Mouse (Mus musculus): ENCODE data around the gene Zbtb41. TPM values are rescaled to one million over a fixed set of nuclear protein-coding genes. Genes with fewer than 3 reads are reported as not detected.

Gene Zbtb41
- polyA plus RNA-seq, 1 experiment from 2014 or later: 20.9 TPM

DNA sequence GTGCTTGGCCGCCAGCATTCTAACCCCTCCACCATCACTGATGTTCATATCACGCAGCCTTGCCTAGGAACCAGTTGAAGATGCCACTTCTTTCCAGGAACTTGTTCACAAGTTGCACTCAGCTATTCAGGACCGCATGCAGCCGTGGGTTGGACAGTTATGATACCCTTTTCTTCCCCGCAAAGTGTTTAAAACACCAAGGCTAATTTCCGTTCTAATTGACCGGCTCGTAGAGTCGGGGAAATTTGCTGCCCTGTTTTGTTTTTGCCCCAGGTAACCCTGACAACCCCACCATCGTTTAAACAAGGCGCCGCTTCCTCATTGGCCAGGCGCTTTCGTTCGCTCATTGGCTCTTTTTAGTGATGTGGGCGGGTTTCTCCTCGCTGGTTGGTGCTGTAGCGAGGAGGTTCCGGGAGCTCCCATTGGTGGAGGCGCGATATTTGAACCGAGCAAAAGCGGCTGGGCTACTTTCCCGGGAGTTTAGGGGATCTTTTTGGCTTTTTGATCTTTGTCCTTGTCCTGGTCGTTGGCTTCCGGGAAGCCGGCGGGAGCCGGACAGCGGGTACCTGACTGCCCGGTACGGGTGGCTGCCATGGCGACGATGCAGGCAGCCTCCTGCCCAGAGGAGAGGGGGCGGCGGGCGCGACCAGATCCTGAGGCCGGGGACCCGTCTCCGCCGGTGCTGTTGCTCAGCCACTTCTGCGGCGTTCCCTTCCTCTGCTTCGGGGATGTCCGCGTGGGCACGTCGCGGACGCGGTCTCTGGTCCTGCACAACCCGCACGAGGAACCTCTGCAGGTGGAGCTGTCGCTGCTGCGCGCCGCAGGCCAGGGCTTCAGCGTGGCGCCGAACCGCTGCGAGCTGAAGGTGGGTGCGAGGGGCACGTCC is 32.5 kb downstream of the Zbtb41 start, which contains the start of gene Aspm:
TSS of gene Aspm (plus strand) at position 433 of the 886 bp plus-strand sequence.
- peak; percentile 100 for ATAC-seq
- H3K4me3 ChIP-seq (ENCODE audit: low read depth, low read length): peak within 1 kb of the TSS; percentile 82
- no peaks in the 10 kb centered on the region for H3K36me3 ChIP-seq (ENCODE audit: control insufficient read depth, insufficient read depth, low read length)
- no peaks in the 10 kb centered on the region for H3K9me3 ChIP-seq (replicated peaks; ENCODE audit: control insufficient read depth, low read length, poor library complexity, severe bottlenecking)
- no peaks in the 10 kb centered on the region for H3K27me3 ChIP-seq (ENCODE audit: control insufficient read depth, insufficient read depth, low read depth, low read length)
- H3K27ac ChIP-seq (ENCODE audit: low read length): no peak within 1 kb of the TSS
- peak within 1 kb of the TSS; percentile 100 for H3K4me2 ChIP-seq (ENCODE audit: low read length)
- under 1% methylated on average over 61 of the region's 65 CpGs for WGBS
- peaks cover 10% of the 10 kb centered on the region for H3K4me1 ChIP-seq (ENCODE audit: control insufficient read depth, insufficient read depth, low read length)
- peak within 1 kb of the TSS; percentile 58; the same call in 1 of the 2 replicates for H3K9ac ChIP-seq (ENCODE audit: low read depth, low read length)

DNA sequence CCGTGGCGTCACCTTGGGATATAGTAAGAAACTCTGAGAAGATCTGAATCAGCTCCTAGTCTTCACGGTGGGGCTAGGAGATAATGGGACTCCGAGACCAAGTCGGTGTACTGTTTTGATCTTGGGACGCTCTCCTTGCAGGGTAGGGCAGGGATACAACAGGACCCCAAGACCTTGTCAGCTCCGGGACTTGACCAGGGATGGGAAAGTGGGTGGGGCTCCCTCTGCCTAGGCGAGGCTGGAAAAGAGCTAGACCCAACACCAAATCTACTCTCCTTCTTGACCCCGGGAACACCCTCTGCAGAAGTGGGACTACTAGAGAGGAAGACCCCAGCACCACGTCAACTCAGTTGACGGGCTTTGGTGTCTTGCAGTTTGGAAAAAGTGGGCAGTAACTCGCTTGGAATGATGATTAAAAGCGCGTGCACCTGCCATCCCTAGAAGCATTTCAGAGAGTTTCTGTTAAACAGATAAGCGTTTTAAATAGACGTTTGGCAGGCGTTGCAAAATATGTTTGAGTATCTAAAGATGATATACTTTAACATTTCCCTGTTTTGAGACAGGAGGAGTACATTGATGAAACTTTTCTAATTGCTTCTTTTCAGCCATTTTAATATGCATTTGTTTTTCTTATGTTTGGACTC is 33.3 kb downstream of the Zbtb41 start:
- no peaks in the 10 kb centered on the region for H3K36me3 ChIP-seq (ENCODE audit: control insufficient read depth, insufficient read depth, low read length)
- peak overlapping the region; percentile 58; the same call in 1 of the 2 replicates for H3K9ac ChIP-seq (ENCODE audit: low read depth, low read length)
- peak overlapping the region; percentile 82 for H3K4me3 ChIP-seq (ENCODE audit: low read depth, low read length)
- ATAC-seq: peak; percentile 56
- H3K4me2 ChIP-seq (ENCODE audit: low read length): peak overlapping the region; percentile 100
- no peak overlapping the region for H3K27ac ChIP-seq (ENCODE audit: low read length)
- H3K9me3 ChIP-seq (replicated peaks; ENCODE audit: control insufficient read depth, low read length, poor library complexity, severe bottlenecking): no peaks in the 10 kb centered on the region
- H3K4me1 ChIP-seq (ENCODE audit: control insufficient read depth, insufficient read depth, low read length): peaks cover 10% of the 10 kb centered on the region
- H3K27me3 ChIP-seq (ENCODE audit: control insufficient read depth, insufficient read depth, low read depth, low read length): no peaks in the 10 kb centered on the region
- WGBS: 3% methylated on average over 17 of the region's 17 CpGs

DNA sequence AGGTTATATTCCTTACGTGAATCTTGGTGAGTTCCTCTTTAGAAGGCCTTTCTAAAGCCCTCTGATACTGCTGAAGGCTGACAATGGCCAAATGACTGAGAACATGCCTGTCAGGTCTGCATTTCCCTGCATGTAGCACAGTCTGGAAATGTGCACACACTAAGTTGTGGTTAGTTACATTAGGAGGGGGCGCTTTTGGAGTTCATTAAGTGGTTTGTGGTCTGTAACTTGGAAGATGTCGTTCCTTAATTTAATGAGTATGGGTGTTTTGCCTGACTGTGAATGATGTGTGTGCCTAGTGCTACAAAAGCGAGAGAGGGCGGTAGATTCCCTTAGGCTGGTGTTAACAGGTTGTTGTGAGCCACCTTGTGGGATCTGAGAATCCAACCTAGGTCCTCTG is 38.7 kb downstream of the Zbtb41 start:
- whole genome bisulfite sequencing: 87% methylated on average over 5 of the region's 5 CpGs
- Histone ChIP-seq H3K4me1 (ENCODE audit: control insufficient read depth, insufficient read depth, low read length) (no peaks in the 10 kb centered on the region), H3K4me3 (ENCODE audit: low read depth, low read length) (no peak overlapping the region), H3K9ac (ENCODE audit: low read depth, low read length) (no peak overlapping the region), H3K27me3 (ENCODE audit: control insufficient read depth, insufficient read depth, low read depth, low read length) (no peaks in the 10 kb centered on the region), H3K9me3 (replicated peaks; ENCODE audit: control insufficient read depth, low read length, poor library complexity, severe bottlenecking) (no peaks in the 10 kb centered on the region), H3K27ac (ENCODE audit: low read length) (no peak overlapping the region), H3K36me3 (ENCODE audit: control insufficient read depth, insufficient read depth, low read length) (no peaks in the 10 kb centered on the region), H3K4me2 (ENCODE audit: low read length) (no peak overlapping the region)
- no peak for ATAC-seq

DNA sequence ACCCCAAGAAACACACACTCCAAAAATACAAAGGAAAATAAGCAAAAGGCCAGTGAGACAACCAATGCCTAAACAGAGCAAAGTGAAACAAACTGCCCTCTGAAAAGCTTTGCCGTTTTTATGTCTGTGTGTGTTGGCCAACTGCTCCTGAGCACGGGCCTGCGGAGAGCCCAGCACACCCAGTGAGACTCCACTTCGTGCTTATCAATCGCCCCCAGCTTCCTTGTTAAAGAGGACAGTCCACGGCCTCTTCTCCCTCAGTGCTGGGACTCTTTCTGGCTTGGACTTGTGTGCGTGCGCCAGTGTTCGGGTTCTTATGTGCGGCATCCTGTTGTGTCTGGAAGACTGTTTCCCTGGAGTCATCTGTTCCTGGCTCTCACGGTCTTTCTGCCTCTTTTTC is 43.8 kb downstream of the Zbtb41 start:
- H3K36me3 ChIP-seq (ENCODE audit: control insufficient read depth, insufficient read depth, low read length): no peaks in the 10 kb centered on the region
- H3K4me3 ChIP-seq (ENCODE audit: low read depth, low read length): no peak overlapping the region
- no peak overlapping the region for H3K27ac ChIP-seq (ENCODE audit: low read length)
- 91% methylated on average over 11 of the region's 11 CpGs for WGBS
- ATAC-seq: no peak
- H3K4me1 ChIP-seq (ENCODE audit: control insufficient read depth, insufficient read depth, low read length): no peaks in the 10 kb centered on the region
- H3K9ac ChIP-seq (ENCODE audit: low read depth, low read length): no peak overlapping the region
- no peak overlapping the region for H3K4me2 ChIP-seq (ENCODE audit: low read length)
- no peaks in the 10 kb centered on the region for H3K27me3 ChIP-seq (ENCODE audit: control insufficient read depth, insufficient read depth, low read depth, low read length)
- H3K9me3 ChIP-seq (replicated peaks; ENCODE audit: control insufficient read depth, low read length, poor library complexity, severe bottlenecking): no peaks in the 10 kb centered on the region

DNA sequence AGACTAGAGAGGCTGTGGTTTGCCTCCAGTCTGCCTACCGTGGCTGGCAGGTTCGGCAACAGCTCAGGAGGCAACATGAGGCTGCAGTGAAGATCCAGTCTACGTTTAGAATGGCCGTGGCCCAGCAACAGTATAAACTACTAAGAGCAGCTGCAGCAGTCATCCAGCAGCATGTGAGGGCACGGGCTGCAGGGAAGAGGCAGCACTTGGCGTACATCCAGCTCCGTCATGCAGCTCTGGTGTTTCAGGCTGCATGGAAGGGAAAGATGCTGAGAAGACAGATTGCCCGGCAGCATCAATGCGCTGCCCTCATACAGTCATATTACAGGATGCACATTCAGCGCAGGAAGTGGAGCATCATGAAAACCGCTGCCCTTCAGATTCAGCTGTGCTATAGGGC is 56.8 kb downstream of the Zbtb41 start:
- Histone ChIP-seq H3K36me3 (ENCODE audit: control insufficient read depth, insufficient read depth, low read length) (no peaks in the 10 kb centered on the region), H3K9me3 (replicated peaks; ENCODE audit: control insufficient read depth, low read length, poor library complexity, severe bottlenecking) (no peaks in the 10 kb centered on the region), H3K27me3 (ENCODE audit: control insufficient read depth, insufficient read depth, low read depth, low read length) (no peaks in the 10 kb centered on the region), H3K9ac (ENCODE audit: low read depth, low read length) (no peak overlapping the region), H3K4me1 (ENCODE audit: control insufficient read depth, insufficient read depth, low read length) (0 out of 2 replicates have a peak, but pooled peaks cover 2% of the 10 kb centered on the region), H3K4me2 (ENCODE audit: low read length) (no peak overlapping the region), H3K4me3 (ENCODE audit: low read depth, low read length) (no peak overlapping the region), H3K27ac (ENCODE audit: low read length) (peak overlapping the region; percentile 2; the same call in 1 of the 2 replicates)
- WGBS: 93% methylated on average over 11 of the region's 11 CpGs
- no peak for ATAC-seq

DNA sequence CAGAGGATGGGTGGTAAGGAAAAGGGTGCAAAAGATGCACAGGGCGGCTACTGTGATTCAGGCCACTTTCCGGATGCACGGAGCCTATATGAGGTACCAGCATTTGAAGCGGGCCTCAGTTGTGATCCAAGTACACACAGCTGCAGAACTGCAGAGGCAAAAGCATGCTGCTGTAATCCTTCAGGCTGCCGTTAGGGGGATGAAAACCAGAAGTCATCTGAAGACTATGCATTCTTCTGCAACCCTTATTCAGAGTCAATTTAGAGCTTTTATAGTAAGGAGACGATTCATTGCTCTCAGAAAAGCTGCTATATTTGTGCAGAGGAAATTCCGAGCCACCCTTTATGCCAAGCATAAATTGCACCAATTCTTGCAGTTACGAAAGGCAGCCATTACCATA is 58.2 kb downstream of the Zbtb41 start:
- Histone ChIP-seq H3K4me2 (ENCODE audit: low read length) (no peak overlapping the region), H3K9me3 (replicated peaks; ENCODE audit: control insufficient read depth, low read length, poor library complexity, severe bottlenecking) (no peaks in the 10 kb centered on the region), H3K36me3 (ENCODE audit: control insufficient read depth, insufficient read depth, low read length) (no peaks in the 10 kb centered on the region), H3K4me1 (ENCODE audit: control insufficient read depth, insufficient read depth, low read length) (0 out of 2 replicates have a peak, but pooled peaks cover 2% of the 10 kb centered on the region), H3K27me3 (ENCODE audit: control insufficient read depth, insufficient read depth, low read depth, low read length) (no peaks in the 10 kb centered on the region), H3K27ac (ENCODE audit: low read length) (no peak overlapping the region), H3K9ac (ENCODE audit: low read depth, low read length) (no peak overlapping the region), H3K4me3 (ENCODE audit: low read depth, low read length) (no peak overlapping the region)
- no peak for ATAC-seq
- WGBS: 90% methylated on average over 8 of the region's 8 CpGs

DNA sequence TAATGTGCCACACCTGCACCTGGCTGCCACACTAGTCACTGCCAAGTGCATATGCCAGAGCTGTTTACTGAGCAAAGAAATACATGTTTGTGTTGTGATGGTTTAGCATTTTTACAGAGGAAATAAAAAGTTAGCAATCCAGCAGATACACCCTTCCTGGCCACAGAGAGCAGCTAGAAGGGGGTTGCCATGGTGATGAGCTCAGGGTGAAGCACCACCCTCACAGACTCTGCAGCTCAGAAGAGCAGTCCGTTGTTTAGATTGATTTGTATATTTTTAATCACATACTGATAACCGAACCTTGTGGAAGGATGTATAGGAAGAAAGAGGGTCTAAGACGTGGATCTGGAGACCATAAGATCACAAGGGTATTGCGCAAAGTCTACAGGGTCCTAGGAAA is 59.1 kb downstream of the Zbtb41 start:
- H3K36me3 ChIP-seq (ENCODE audit: control insufficient read depth, insufficient read depth, low read length): no peaks in the 10 kb centered on the region
- no peak overlapping the region for H3K4me2 ChIP-seq (ENCODE audit: low read length)
- 0 out of 2 replicates have a peak, but pooled peaks have one; percentile 64 for ATAC-seq
- H3K9me3 ChIP-seq (replicated peaks; ENCODE audit: control insufficient read depth, low read length, poor library complexity, severe bottlenecking): no peaks in the 10 kb centered on the region
- no peaks in the 10 kb centered on the region for H3K27me3 ChIP-seq (ENCODE audit: control insufficient read depth, insufficient read depth, low read depth, low read length)
- no peak overlapping the region for H3K27ac ChIP-seq (ENCODE audit: low read length)
- 0 out of 2 replicates have a peak, but pooled peaks cover 2% of the 10 kb centered on the region for H3K4me1 ChIP-seq (ENCODE audit: control insufficient read depth, insufficient read depth, low read length)
- no peak overlapping the region for H3K4me3 ChIP-seq (ENCODE audit: low read depth, low read length)
- 85% methylated on average over 4 of the region's 4 CpGs for WGBS
- no peak overlapping the region for H3K9ac ChIP-seq (ENCODE audit: low read depth, low read length)

DNA sequence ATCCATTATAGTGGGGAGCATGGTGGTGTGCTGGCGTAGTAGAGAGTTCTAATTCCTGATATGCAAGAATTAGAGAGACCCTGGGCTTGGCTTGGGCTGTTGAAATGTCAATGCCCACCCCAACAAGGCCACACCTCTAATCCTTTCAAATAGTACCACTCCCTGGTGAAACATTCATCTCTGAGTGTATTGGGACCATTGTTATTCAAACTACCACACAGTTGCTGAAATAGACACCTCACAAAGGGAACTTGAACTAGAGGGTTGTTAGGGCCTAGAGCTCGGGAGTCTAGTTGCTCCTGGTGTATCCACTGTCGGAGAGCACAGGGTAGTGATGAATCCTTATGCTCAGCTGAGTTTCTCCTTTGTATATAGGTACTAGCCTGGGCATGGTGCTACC is 72.5 kb downstream of the Zbtb41 start:
- Histone ChIP-seq H3K27me3 (ENCODE audit: control insufficient read depth, insufficient read depth, low read depth, low read length) (no peaks in the 10 kb centered on the region), H3K36me3 (ENCODE audit: control insufficient read depth, insufficient read depth, low read length) (no peaks in the 10 kb centered on the region), H3K27ac (ENCODE audit: low read length) (no peak overlapping the region), H3K4me3 (ENCODE audit: low read depth, low read length) (no peak overlapping the region), H3K9me3 (replicated peaks; ENCODE audit: control insufficient read depth, low read length, poor library complexity, severe bottlenecking) (no peaks in the 10 kb centered on the region), H3K9ac (ENCODE audit: low read depth, low read length) (no peak overlapping the region), H3K4me1 (ENCODE audit: control insufficient read depth, insufficient read depth, low read length) (no peaks in the 10 kb centered on the region), H3K4me2 (ENCODE audit: low read length) (no peak overlapping the region)
- ATAC-seq: no peak
- 55% methylated on average over 3 of the region's 3 CpGs for WGBS

DNA sequence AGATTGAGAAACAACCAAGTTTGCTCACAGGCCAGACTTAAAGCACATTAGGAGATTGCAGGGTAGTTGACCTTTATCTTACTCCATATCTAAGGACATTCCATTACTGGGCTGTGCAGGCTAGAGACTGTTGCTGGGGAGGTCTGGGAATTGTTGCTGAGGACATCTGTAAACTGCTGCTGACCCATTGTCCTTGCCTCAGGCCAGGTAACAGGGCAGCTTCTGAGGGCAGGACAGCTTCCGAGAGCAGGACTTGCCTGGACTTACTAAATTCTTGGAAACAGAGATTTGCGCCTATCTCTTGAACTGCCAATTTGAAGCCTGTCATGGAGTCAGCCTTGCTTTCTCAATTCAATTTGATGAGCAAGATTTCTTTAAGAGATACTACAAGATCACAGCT is 73.3 kb downstream of the Zbtb41 start:
- H3K36me3 ChIP-seq (ENCODE audit: control insufficient read depth, insufficient read depth, low read length): no peaks in the 10 kb centered on the region
- H3K4me2 ChIP-seq (ENCODE audit: low read length): no peak overlapping the region
- H3K9me3 ChIP-seq (replicated peaks; ENCODE audit: control insufficient read depth, low read length, poor library complexity, severe bottlenecking): no peaks in the 10 kb centered on the region
- ATAC-seq: no peak
- H3K4me3 ChIP-seq (ENCODE audit: low read depth, low read length): no peak overlapping the region
- no peak overlapping the region for H3K27ac ChIP-seq (ENCODE audit: low read length)
- no peaks in the 10 kb centered on the region for H3K27me3 ChIP-seq (ENCODE audit: control insufficient read depth, insufficient read depth, low read depth, low read length)
- no peaks in the 10 kb centered on the region for H3K4me1 ChIP-seq (ENCODE audit: control insufficient read depth, insufficient read depth, low read length)
- no peak overlapping the region for H3K9ac ChIP-seq (ENCODE audit: low read depth, low read length)
- WGBS: 97% methylated on average over 2 of the region's 2 CpGs
